Mouse (Mus musculus): ENCODE measurements around the gene Btbd35f30.
"Not testable (repeated sequence)": the region's sequence is repeated elsewhere in the genome, so short reads cannot be mapped to it uniquely, and the experiment has no call there.

Btbd35f30 gene

GRCm38 (mm10) chrX:32894325-32894724, at the start of gene Btbd35f30:
Gene Btbd35f30, plus strand, starts transcription at chrX:32894625.
- CTCF ChIA-PET: not testable (repeated sequence)

GRCm38 (mm10) chrX:32941468-32941867, 47.0 kb downstream of the Btbd35f30 start, which contains the start of gene Gm21789:
Gene Gm21789, plus strand, starts transcription at chrX:32941768.
- CTCF ChIA-PET: not testable (repeated sequence)
